Mouse (Mus musculus) c-Kit-positive CD71-positive TER-119-positive erythroid progenitor cells, embryonic 14.5 days (primary cell): ENCODE results near the gene Dexi.

Experiments used
- DNase-seq: peaks from one replicate; pipeline ENCODE4 v3.0.0-alpha.2; 2013; ENCODE audit warnings: low spot score

Gene Dexi

DNA sequence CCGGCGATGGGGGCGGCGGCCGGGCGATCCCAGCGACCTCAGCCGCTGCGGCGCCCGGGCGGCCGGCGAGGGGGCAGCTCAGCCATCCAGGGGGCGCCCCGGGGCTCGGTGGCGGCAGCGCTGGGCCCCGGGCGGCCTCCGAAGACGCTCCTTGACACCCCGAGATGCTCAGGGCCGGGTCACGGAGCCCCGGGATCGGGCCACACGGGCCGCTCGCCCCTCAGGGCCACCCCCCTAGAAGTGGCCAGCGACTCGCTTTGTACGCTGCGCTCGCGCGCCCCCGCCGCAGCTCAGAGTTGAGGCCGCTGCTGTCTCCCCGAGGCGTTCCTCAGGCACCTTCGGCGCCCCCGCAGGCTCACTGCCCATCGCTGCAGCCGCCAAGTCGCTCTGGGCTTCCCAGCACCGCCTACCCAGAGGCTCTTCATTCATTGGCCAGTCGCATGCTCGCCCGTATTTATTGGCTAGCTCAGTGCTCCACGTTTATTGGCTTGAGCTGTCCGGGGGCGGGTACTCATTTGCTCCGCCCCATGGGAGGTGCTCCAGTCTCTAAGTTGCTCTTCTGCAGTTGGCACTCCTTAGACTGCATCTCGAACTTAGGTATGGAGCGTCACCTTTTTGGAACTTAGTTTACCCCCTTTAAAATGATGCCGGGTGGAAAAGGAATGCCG is at the start of gene Dexi:
TSS of gene Dexi (minus strand) at position 357 of the 668 bp plus-strand sequence.
- peak; percentile 97 for DNase-seq

DNA sequence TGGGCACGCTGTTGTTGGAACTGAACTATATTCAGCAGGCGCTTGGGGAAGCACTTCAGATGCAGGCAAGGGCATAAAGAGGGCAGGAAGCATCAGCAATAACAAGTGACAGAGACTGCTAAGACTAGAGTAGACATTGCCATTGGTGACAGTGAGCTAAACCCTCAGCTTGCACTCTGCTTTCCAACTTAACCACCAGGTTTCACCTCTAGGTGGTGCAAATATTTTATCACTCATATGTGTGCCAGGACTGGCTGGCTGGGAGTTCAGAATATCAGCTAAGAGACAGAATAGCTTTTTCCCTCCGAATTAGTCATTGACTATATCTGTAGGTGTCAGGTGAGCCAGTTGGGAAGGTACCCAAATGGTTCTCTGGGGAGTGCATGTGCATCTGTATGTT is 43.7 kb upstream of the Dexi start:
- DNase-seq: no peak

DNA sequence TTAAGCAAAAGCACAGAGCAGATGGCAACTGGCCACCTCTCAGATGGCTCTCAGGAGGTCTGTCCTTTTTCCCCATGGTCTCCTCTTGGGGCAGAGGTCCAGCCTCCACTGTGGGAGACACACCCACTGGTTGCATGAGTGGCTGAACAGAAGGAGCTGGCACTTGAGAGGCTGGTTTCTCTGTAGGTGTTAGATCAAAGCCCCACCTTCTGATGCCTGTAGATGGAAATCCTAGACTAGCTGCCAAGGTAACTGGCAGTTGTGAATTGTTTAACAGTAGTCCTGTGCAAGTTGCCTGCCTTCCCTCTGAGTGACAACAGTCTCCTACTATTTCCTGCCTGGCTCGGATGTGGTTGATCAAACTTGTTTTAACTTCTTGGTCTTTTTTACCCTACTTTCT is 42.3 kb upstream of the Dexi start:
- DNase-seq: no peak

DNA sequence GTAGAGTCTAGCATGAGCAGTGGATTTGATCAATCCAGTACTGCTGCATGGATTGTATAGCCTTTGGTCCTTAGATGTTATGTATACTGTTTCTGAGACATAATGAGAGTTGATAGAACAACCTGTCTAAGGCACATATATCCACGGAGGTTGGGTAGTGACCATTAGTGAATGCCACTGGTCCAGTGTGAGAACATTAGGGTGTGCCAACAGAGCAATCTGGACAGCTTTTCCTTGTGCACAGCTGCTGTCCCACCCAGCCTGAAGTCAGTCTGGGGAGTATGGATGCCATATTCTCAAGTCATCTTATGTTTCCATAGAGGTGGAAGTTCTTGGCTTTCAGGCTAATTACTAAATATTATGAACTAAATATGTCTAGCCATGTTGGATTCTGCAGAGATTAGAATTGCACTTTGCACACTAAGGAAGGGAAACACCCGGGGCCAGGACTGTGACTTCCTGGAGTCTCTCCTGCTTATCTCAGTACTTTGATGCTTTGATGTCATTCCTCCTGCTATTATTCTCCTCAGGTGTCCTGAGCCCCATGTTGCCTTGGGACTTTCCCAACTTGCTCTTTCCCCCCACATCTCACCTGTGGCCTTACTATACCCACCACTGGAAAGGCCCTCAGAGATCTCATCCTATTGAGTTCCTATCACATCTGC is 38.5 kb upstream of the Dexi start:
- DNase-seq: no peak

DNA sequence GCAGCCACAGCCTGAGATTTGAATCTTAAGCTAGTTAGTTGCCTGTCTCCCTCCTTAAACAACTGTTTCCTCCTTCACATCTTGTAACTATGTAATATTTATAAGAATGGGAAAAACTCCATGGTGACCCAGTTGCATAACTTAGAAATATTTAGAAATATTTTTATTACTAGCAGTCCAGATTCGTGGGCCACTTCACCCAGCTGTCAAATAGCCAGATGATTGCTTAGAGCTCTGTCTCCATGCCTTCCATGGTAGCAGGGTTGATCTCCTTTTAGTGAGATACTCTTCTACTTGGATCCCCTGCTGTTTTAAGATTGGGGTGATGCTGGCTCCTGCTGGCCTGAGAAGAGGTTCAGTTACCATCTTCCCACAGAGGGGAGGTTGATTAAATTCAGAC is 35.5 kb upstream of the Dexi start:
- no peak for DNase-seq

- DNase-seq: no peak
These were observed 34.7 kb upstream of the Dexi start for GRCm38 (mm10) chr16:10577548-10577947.

- no peak for DNase-seq
These were observed 33.1 kb upstream of the Dexi start for GRCm38 (mm10) chr16:10575915-10576314.

DNA sequence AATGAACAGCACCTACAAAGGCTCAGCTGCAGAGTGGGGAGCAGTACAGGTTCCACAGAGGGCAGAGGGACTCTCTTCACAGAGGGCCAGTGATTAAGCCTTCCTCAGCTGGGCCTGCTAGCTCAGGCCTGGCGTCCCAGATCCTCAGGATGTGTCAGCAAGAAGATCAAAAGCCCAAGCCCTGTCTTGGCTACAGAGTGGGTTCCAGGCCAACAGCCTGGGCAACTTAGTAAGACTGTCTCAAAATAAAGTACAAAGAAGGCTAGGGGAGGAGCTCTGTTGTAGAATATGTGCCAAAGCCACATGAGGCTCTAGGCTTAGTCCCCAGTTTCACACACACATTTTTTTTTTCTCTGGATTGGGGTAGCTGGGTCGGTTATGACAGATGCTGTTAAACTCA is 32.1 kb upstream of the Dexi start:
- no peak for DNase-seq

GRCm38 (mm10) chr16:10571820-10572219 is 29.0 kb upstream of the Dexi start:
- no peak for DNase-seq

GRCm38 (mm10) chr16:10570708-10571107 is 27.9 kb upstream of the Dexi start:
- no peak for DNase-seq

DNA sequence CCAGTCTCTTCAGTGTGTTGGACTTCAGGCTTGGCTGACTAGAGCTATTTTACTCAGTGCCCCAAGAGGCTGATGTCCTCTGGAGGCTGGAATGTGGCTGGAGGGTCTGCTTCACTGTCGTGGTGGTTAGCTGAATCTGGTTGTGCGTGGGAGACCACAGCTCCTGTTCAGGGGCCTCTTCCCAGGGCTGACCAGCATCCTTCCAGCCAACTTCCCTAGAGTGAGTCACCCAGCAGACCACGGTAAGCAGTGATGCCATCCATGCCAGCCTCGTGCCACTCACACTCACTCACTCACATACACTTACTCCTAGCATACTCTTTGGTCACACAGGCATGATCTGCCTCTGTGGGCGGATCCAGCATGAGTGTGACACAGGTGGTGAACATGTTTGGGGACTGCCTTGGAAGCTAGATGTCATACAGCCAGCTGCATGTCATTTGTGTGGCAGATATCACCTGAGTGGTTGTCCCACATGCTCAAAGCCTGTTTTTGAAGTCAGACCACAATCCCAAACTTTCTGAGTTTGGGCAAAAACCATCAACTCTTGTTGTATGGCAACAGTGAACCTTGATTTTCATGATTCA is 27.0 kb upstream of the Dexi start:
- DNase-seq: no peak

DNA sequence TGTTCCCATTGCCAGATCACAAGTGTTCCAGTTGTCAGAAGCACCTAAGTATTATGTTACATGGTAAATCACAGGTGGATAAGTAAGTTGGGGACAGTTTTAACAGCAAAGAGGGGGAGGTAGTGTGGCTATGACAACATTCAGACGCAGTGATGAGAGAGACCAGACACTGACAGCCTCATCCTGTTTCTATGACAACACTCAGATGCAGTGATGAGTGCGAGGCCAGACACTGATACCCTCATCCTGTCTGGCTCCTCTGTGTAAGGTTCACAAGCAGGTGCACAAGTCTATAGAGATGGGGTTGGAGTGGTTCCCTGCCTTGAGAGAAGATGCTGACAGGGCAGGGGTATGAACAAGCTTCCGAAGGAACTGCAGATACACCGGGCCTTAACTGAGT is 24.3 kb upstream of the Dexi start:
- no peak for DNase-seq

- DNase-seq: peak; percentile 62
These were observed 22.5 kb upstream of the Dexi start for GRCm38 (mm10) chr16:10565278-10565885.

DNA sequence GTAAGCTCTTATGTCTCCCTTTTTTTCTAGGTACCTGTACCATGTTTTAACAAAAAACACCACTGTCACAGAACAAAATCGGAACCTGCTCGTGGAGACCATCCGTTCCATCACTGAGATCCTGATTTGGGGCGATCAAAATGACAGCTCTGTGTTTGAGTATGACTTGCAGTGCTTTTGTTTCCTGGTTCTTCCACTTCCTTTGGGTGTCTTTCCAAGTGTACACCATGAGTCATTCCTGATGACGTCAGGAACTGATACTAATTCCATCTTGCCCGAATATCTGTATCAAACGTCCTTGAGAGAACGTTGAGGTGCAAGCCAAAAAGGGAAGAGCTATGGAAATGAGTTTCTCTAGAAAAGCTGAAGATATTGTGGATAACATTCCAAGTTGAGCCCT is 17.1 kb upstream of the Dexi start:
- DNase-seq: no peak

DNA sequence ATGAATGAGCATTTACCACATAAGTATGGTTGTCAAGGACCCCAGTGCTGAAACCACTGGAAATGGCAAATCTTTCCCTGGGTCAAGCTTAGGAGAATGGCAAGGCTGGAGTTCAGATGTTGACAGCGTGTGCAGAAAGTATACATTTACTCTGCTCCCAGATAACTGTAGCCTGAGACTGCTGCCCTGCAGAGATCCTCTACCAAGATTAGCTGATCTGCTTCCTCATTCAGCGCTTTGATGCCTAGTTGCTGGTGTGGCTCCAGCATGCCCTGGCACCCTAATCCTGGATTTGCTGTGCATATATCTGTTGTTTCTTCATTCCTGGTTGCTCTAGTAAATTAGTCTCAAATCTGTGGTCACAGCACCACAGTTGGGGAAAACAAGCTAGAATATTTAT is 11.0 kb upstream of the Dexi start:
- no peak for DNase-seq

- no peak for DNase-seq
These were observed 8.7 kb upstream of the Dexi start for GRCm38 (mm10) chr16:10551592-10551991.

DNA sequence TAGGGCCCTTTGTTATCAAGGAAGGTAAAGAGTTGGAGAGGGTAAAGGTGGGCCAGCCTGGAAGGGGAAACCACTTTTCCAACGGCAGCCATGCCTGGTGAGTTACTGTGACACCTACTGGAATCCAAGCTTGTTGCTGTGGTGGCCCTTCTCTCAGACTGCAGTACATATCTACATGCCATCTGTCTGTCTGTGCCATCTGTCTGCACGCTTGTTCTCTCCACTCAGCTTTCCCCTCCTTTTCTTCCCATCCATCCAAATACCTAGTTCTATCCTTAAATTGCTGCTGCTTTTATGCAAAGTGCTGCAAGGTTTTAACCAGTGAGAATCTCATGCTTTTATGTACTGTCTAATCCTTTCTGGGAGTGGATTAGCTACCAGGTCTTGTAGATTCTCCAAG is 6.7 kb upstream of the Dexi start:
- no peak for DNase-seq

DNA sequence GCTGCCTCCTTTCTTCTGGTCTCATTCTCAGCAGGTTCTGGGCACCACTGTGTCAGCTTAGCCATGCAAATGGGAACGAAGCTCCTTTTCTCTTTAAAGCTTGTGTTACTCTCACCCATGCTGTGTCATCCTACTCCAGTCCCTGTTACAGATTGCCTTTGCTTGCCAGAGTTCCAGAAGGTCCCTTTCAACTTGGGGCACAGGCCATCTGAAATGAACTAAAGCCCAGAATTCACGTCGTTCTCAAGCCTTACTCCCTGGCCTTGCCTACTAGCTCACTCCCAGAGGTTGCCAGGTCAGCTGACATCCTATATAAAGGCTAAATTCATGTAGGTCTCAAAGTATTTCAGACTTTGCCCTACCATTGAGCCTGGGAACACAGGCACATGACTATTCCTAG is 6.1 kb upstream of the Dexi start:
- no peak for DNase-seq

GRCm38 (mm10) chr16:10546865-10547264 is 4.0 kb upstream of the Dexi start:
- no peak for DNase-seq

DNA sequence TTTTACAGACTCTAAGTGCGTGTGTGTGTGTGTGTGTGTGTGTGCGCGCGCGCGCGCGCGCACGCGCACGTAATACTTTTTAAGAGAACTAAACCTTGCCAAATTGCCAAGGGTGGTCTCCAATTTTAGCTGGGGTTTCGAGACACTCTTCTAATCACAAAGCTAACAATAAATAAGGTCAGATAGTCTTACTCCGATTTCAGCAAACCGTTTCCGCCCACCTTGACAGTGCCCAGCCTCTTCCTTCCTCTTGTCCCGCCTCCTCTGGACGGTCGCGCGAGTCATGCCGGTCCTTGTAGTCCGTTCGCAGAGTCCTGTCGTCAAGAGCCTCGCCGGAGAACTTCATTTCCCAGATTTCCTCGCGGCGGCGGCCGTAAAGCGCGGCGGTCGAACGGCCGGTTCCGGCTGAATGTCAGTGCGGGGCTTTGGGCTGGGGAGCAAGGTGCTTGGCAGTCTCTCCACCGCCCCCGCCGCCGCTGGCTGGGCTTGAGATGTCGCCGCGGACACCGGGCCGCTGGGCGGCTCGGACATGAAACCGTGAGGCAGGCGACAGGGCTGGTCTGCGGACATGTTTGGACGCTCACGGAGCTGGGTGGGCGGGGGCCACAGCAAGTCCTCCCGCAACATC is 2.3 kb upstream of the Dexi start, which contains the start of gene Clec16a:
TSS of gene Clec16a (plus strand) at position 345 of the 628 bp plus-strand sequence.
- DNase-seq: peak; percentile 93

- no peak for DNase-seq
These were observed 588 bp downstream of the Dexi start for GRCm38 (mm10) chr16:10542266-10542665.

GRCm38 (mm10) chr16:10541598-10541930 is 1.3 kb downstream of the Dexi start:
- no peak for DNase-seq
